Mouse (Mus musculus): ENCODE measurements around the gene Sh3gl1.

Sh3gl1 gene

GRCm38 (mm10) chr17:56021161-56021910, 15.1 kb downstream of the Sh3gl1 start:
- DNase-seq (ENCODE audit: low read depth, low spot score), result no peak

DNA sequence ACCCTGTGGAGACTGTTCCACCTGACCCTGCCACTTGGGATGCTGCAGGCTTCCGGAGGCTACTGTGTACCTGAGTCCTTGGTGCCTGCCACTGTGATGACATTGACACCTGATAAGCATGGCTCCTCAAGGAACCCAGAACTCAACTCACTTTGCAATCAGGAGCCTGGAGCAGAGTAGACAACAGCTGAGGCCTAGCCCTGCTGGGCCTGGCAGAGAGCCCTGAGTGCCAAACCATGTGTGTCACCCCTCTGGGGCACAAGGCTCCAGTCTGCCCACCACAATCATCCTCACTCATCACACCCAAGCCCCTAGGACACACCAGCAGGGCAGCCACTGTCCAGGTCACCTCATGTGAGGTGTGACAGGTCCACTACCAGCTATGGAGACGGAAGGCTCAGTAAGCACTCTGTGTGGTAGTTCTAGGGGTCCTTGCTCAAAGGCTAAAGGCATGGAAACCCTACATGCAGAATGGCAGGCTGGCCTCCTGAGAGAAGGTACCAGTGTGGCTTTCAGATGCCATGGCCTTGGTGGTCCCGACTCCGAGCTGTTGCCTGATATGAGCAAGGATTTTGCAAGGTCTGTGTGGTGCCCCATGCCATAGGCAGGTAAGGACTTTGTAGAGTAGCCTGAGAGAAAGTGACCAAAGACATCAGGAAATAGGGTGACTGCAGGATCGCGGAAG, 15.9 kb downstream of the Sh3gl1 start:
- no peak for DNase-seq (ENCODE audit: low read depth, low spot score)

DNA sequence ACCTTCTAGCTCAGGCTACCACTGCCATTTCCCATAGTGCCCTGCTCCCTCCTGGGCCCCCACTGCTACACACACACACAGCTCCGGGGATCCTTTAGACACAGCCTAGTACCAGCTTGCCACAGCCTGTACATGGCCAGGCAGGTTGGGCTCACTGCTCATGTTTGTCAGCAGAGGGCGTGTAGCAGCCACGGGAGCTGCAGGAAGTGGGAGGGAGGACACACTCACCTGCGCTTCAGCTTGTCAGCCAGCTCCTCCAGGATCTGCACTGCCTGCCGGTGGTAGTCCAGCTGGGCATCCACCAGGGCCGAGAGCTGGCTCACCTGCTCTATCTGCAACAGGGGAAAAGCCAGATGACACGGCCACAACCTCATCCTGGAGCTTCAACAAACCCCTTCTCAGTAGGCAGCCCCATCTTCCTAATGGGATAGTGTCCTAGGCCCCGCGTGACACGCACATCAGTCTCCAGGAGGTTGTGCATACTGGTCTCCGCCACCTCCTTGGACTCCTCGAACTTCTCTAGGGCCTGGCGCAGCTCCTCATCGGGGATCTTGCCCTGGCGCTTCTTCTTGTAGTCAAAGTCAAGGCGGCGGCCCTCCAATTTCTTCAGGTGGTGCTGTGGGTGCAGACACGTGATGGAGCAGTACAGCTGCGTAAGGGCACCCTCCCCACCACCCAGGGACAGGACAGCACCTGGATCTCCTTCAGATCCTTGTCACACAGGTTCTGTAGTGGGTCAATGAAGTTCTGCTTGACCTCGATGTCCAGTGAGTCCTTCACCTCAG, 17.9 kb downstream of the Sh3gl1 start:
- peak; percentile 52 for DNase-seq (ENCODE audit: low read depth, low spot score)

DNA sequence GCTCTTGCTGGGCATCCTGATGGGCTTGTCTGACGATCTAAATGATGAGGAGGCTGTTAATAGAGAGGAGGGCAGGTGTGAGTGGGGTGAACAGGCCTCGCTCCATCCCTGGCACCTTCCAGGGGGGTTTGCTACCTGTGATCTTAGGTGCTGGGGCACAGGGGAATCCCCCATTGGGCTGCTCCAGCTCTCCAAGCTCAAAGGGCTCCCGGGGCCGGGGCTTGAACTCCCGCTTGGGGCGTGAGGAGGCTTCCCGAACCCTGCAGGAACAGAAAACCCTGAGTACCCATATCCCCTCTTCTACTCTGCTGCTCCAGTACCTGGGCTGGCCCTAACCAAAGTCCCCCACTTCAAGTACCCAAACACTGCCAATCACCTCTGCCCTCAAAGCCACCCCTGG, 18.6 kb downstream of the Sh3gl1 start:
- no peak for DNase-seq (ENCODE audit: low read depth, low spot score)

- DNase-seq (ENCODE audit: low read depth, low spot score), result peak; percentile 23
These were observed 19.3 kb downstream of the Sh3gl1 start for GRCm38 (mm10) chr17:56016793-56017785.

- no peak for DNase-seq (ENCODE audit: low read depth, low spot score)
These were observed 20.1 kb downstream of the Sh3gl1 start for GRCm38 (mm10) chr17:56016382-56016781.

DNA sequence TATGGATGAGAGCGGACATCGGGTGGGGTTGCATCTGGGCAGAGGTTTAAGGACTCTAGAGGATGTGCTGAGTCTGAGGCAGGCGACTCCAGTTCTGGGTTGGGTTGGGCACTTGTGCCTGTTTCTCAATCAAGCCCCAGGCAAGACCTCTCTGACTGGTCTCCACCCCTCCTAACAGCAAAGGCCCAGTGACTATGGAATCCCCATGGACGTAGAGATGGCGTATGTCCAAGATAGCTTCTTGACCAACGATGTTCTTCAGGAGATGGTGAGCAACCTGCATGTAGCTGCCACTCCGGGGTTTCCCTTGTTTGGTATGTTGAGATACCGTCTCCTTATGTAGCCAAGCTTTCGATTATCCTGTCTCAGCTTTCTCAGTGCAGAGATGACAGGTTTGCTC, 21.1 kb downstream of the Sh3gl1 start:
- DNase-seq (ENCODE audit: low read depth, low spot score), result peak; percentile 57

DNA sequence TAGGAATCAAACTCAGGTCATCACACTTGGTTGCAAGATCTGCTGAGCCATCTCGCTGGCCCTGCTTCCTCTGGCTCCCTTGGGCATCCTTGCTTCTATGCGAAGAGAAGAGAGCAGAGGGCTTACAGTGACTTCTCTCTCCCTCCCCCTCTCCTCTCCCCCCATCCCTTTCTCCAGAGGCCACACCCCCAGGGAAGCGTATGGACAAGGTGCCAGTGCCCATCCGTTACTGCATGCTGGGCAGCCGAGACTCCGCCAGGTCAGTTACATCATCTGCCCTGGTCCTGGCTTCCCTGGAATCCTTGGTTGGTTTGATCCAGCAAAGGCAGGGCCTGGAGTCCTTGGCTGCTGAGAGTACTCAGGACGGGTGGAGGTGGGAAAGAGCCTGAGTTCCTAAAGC, 25.0 kb downstream of the Sh3gl1 start:
- DNase-seq (ENCODE audit: low read depth, low spot score), result no peak

DNA sequence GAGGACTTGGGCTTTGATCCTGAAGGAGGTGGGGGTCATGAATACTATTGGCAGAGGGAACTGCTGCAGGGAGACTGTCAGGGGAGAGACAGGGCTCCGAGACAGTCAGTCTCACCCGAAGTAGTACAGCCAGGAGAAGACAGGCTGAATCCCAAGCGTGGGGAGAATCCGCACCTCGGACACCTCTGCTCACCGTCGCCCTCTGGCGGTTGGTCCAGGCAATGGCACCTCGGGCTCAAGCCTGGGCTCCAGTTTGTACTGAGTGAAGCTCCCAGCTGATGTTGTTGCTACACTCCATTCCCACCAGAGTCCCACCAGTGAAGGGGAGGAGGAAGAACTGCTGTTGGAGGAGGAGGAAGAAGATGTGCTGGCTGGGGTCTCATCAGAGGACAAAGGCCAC, 25.8 kb downstream of the Sh3gl1 start:
- DNase-seq (ENCODE audit: low read depth, low spot score), result peak; percentile 86

DNA sequence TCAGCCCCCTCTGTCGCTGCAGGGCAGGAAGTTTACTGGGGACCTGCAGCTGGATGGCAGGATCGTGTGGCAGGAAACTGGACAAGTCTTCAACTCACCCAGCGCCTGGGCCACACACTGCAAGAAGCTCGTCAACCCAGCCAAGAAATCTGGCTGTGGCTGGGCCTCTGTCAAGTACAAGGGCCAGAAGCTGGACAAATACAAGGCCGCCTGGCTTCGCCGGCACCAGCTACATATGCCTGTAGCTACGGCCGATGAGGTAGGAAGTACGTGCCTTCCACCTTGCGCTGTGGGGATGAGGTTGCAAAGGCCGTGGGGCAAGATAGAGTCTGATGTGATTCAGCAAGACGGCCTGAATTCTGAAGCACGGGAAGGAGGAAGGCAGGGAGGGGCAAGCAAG, 26.2 kb downstream of the Sh3gl1 start:
- peak; percentile 33 for DNase-seq (ENCODE audit: low read depth, low spot score)

GRCm38 (mm10) chr17:56009962-56010240, 26.5 kb downstream of the Sh3gl1 start:
- no peak for DNase-seq (ENCODE audit: low read depth, low spot score)

GRCm38 (mm10) chr17:56009088-56009961, 27.1 kb downstream of the Sh3gl1 start:
- DNase-seq (ENCODE audit: low read depth, low spot score), result peak; percentile 90

GRCm38 (mm10) chr17:56008356-56009087, 27.9 kb downstream of the Sh3gl1 start:
- DNase-seq (ENCODE audit: low read depth, low spot score), result peak; percentile 99

DNA sequence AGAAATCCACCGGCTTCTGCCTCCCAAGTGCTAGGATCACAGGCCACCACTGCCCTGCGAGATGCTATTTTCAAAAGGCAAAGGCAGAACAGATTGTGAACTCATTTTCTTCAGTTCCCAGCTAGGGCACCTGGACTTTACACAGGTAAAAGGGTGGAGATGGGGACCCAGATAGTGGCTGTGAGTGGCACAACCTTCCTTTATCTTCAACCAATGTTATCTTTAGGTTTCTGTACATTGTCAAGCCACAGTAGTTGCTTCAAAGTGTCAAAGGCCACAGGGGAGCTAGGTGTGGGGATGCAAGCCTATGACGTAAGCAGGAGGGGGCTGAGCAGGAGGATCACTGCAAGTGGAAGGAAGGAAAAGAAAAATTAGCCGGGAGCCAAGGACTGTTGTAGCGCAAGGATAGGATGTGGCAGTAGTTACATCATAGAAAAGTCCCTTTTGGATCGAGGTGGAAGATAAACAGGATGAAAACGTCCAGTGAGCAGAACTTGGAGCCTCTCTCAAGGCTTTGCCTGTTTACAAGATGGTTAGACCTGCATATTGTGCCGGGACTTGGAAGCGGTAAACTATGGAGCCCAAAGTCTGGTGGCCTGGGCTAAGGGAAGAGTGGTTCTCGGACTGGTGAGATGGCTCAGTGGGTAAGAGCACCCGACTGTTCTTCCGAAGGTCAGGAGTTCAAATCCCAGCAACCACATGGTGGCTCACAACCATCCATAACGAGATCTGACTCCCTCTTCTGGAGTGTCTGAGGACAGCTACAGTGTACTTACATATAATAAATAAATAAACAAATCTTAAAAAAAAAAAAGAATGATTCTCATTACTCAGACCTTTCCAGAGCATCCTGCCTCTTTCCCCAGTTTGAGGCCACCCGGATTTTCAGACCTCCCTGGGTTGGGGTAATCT, 28.7 kb downstream of the Sh3gl1 start:
- DNase-seq (ENCODE audit: low read depth, low spot score), result peak; percentile 45

DNA sequence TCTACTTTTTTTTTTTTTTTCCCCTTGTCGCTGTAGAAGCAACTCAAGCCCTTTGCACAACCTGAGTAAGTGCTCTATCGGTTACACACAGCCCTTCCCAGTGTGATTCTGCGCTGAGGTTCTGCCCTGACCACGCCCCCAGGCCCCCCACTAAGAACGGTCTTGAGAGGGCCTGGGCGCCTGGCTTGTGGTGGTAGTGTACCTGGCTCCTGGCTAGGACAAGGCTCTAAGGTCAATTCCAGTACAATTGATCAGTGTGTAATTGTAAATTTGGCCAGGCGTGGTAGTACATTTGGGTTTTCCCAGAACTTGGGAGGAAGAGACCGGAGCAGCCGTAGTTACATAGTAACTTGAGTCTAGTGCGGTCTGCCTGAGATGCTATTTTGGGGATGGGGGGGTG, 29.5 kb downstream of the Sh3gl1 start:
- no peak for DNase-seq (ENCODE audit: low read depth, low spot score)

DNA sequence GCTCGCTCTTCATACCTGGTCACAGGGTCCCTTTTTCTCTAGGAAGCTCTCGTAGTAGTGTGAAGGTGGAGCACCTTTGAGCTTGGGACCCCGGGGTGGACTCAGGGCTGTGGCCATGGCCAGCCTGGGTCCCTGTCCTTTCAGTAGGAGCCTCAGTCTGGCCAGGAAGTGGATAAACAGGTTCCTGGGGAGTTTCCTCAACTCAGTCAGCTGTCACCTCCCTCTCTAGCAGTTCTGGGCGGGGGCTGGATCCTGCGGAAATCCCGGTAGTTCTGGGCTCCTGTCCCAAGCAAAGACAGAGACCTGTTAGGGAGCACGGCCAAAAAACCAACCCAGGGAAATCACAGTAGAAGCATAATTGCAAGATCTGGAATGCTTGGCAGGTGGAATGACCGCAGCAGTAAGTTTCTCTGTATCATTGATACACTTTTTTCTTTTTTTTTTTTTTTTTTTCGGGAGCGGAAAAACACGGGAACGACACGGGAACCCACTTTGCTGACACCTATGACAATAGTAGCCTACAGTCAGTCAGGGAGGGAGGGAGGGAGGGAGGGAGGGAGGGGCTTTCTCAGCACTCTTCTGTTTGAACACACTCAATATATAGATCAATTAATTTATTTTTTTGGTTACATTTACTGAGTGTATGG, 30.9 kb downstream of the Sh3gl1 start, which contains the start of the genes Stap2 and Mpnd:
Gene Stap2, minus strand, starts transcription at position 170 of the 647 bp plus-strand sequence.
Gene Mpnd, plus strand, starts transcription at position 297 of the 647 bp plus-strand sequence.
- peak; percentile 83 for DNase-seq (ENCODE audit: low read depth, low spot score)

- no peak for DNase-seq (ENCODE audit: low read depth, low spot score)
These were observed 33.4 kb downstream of the Sh3gl1 start for GRCm38 (mm10) chr17:56003000-56003399.
